Mouse (Mus musculus): ENCODE measurements around the gene Olfr350. TPM values are rescaled to one million over a fixed set of nuclear protein-coding genes. Genes with fewer than 3 reads are reported as not detected.

Gene Olfr350
- polyA plus RNA-seq (2014; fragmentation: Nextera tagmentation; extraction: Ambion mirVana), result not detected in 2 replicates

DNA sequence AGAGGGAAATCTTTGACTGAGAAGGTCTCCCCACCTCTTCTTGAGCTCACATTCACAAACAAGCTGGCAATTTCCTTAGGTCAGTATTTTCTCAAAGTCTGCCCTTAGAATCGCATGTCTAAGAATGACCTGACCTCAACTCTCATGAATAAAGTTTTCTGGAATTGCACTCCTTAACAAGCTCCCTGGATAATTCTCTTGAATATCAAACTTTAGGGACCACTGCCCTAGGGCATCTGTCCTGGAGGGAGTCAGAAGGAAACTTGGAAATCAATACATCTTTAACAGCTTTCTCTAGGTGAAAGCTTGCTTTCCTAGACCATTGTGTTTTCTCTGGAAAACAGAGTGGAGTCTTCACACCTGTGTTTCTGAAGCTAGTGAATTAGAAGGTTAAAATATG lies at the start of gene Olfr350:
Gene Olfr350, plus strand, starts transcription at position 301 of the 400 bp plus-strand sequence.
- ATAC-seq (ENCODE audit: low FRiP score) (no peak), DNase-seq (ENCODE audit: low spot score, missing footprints) (no peak)
- Histone ChIP-seq H3K36me3 (ENCODE audit: control insufficient read depth, insufficient read depth, low read length) (no peaks in the 10 kb centered on the region), H3K9me3 (ENCODE audit: control insufficient read depth, low read length) (peaks cover 10% of the 10 kb centered on the region), H3K27me3 (ENCODE audit: control insufficient read depth, insufficient read depth, low read length) (no peaks in the 10 kb centered on the region), H3K4me1 (ENCODE audit: control insufficient read depth, insufficient read depth, low read length) (no peaks in the 10 kb centered on the region), H3K27ac (ENCODE audit: low read depth, low read length) (no peak within 1 kb of the TSS), H3K4me2 (no peak within 1 kb of the TSS), H3K4me3 (ENCODE audit: low read depth, low read length) (no peak within 1 kb of the TSS), H3K9ac (ENCODE audit: low read length) (no peak within 1 kb of the TSS)
- whole genome bisulfite sequencing, result 92% methylated on average over 1 of the region's 1 CpGs

DNA sequence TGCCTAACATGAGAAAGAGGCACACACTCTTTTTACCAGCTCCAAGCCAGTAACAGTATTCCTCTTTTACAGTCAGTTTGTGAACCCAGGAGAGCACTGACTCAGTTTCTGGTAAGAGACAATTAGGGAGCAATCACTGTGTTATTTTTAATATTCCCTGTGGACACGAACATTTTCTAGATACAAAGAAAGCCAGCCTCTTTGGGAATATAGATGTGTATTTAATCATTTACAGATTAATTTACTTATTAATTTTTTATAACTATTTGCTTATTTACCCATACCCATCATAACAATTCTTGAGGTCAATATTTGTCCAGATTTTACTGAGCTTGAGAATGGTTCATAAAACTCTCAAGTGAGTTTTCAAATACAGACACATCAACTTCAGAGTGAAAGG lies 29.2 kb upstream of the Olfr350 start, which contains the start of gene Olfr3:
Gene Olfr3, minus strand, starts transcription at position 101 of the 400 bp plus-strand sequence.
- H3K4me3 ChIP-seq (ENCODE audit: low read depth, low read length), result no peak within 1 kb of the TSS
- H3K27ac ChIP-seq (ENCODE audit: low read depth, low read length), result no peak within 1 kb of the TSS
- DNase-seq (ENCODE audit: low spot score, missing footprints), result no peak
- no peak for ATAC-seq (ENCODE audit: low FRiP score)
- H3K4me2 ChIP-seq, result no peak within 1 kb of the TSS
- no peaks in the 10 kb centered on the region for H3K27me3 ChIP-seq (ENCODE audit: control insufficient read depth, insufficient read depth, low read length)
- peaks cover 4% of the 10 kb centered on the region; the same call in 1 of the 2 replicates for H3K9me3 ChIP-seq (ENCODE audit: control insufficient read depth, low read length)
- no peaks in the 10 kb centered on the region for H3K36me3 ChIP-seq (ENCODE audit: control insufficient read depth, insufficient read depth, low read length)
- 73% methylated on average over 1 of the region's 1 CpGs for WGBS
- no peak within 1 kb of the TSS for H3K9ac ChIP-seq (ENCODE audit: low read length)
- H3K4me1 ChIP-seq (ENCODE audit: control insufficient read depth, insufficient read depth, low read length), result no peaks in the 10 kb centered on the region

DNA sequence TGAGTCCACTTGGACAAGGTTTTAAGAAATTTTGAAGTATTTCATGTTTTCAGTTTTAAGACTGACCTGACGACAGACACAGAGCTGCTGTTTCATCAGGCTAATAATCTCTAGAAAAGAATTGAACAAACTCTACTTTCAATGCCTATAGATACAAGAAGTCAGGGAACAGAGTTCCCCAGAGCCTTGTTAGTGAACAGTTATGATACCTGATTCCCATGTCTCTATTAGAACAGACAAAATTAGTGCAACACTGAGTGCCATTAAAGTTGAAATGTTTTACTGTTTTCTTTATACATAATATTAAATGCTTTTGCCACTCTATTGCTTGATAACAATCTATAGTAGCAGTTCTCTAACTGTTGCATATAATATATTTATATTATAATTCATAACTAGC lies 16.4 kb downstream of the Olfr350 start, which contains the start of gene Olfr351:
Gene Olfr351, minus strand, starts transcription at position 101 of the 400 bp plus-strand sequence.
- Histone ChIP-seq H3K4me2 (no peak within 1 kb of the TSS), H3K27ac (ENCODE audit: low read depth, low read length) (no peak within 1 kb of the TSS), H3K27me3 (ENCODE audit: control insufficient read depth, insufficient read depth, low read length) (no peaks in the 10 kb centered on the region), H3K4me3 (ENCODE audit: low read depth, low read length) (no peak within 1 kb of the TSS), H3K9me3 (ENCODE audit: control insufficient read depth, low read length) (peaks cover 4% of the 10 kb centered on the region; the same call in 1 of the 2 replicates), H3K4me1 (ENCODE audit: control insufficient read depth, insufficient read depth, low read length) (no peaks in the 10 kb centered on the region), H3K9ac (ENCODE audit: low read length) (no peak within 1 kb of the TSS), H3K36me3 (ENCODE audit: control insufficient read depth, insufficient read depth, low read length) (no peaks in the 10 kb centered on the region)
- 69% methylated on average over 1 of the region's 1 CpGs for WGBS
- DNase-seq (ENCODE audit: low spot score, missing footprints) (no peak), ATAC-seq (ENCODE audit: low FRiP score) (no peak)

DNA sequence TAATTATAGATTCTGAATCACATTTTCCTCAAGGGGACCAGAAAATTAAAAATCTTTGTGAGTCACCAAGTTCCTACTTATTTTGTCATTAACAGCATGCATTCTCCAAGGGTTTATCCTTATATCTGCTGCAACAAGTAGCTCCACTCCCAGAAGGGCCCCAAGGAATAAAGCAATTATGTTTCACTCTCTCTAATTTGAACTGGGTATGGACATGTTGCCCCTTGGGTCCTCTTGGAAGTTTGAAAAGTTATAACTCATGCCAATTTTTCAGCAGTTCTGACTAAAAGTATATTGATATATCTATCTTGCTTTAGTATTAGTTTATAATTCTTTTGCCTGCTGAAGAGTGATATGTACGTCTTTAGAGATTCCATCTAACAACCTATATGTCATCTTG lies 22.1 kb downstream of the Olfr350 start, which contains the start of gene Olfr352:
Gene Olfr352, plus strand, starts transcription at position 301 of the 400 bp plus-strand sequence.
- DNase-seq (ENCODE audit: low spot score, missing footprints), result no peak
- Histone ChIP-seq H3K36me3 (ENCODE audit: control insufficient read depth, insufficient read depth, low read length) (no peaks in the 10 kb centered on the region), H3K27me3 (ENCODE audit: control insufficient read depth, insufficient read depth, low read length) (no peaks in the 10 kb centered on the region), H3K27ac (ENCODE audit: low read depth, low read length) (no peak within 1 kb of the TSS), H3K4me3 (ENCODE audit: low read depth, low read length) (no peak within 1 kb of the TSS), H3K9me3 (ENCODE audit: control insufficient read depth, low read length) (peaks cover 7% of the 10 kb centered on the region; the same call in 1 of the 2 replicates), H3K4me1 (ENCODE audit: control insufficient read depth, insufficient read depth, low read length) (no peaks in the 10 kb centered on the region), H3K4me2 (no peak within 1 kb of the TSS), H3K9ac (ENCODE audit: low read length) (no peak within 1 kb of the TSS)
- 78% methylated on average over 1 of the region's 1 CpGs for WGBS
- ATAC-seq (ENCODE audit: low FRiP score), result no peak

DNA sequence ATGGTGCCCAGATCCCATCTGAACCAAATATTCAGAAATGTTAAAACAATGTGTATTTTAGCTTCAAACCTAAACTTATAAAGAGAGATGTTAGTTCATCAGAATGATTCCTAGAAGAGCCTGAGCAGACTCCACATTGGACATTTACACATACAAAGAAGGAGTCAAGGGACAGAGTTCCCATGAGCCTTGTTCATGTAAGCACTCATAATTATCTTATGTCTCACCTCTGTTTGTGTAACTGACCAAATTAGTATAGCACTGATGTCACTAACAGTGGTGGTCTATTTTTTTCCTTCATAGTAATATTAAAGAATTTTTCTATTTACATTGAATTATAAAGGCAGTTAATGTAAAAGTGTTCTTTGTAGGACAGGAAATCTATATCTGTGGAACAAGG lies 46.7 kb downstream of the Olfr350 start, which contains the start of gene Olfr353:
Gene Olfr353, minus strand, starts transcription at position 101 of the 400 bp plus-strand sequence.
- Histone ChIP-seq H3K27me3 (ENCODE audit: control insufficient read depth, insufficient read depth, low read length) (no peaks in the 10 kb centered on the region), H3K4me3 (ENCODE audit: low read depth, low read length) (no peak within 1 kb of the TSS), H3K4me1 (ENCODE audit: control insufficient read depth, insufficient read depth, low read length) (no peaks in the 10 kb centered on the region), H3K36me3 (ENCODE audit: control insufficient read depth, insufficient read depth, low read length) (no peaks in the 10 kb centered on the region), H3K9ac (ENCODE audit: low read length) (no peak within 1 kb of the TSS), H3K27ac (ENCODE audit: low read depth, low read length) (no peak within 1 kb of the TSS), H3K4me2 (no peak within 1 kb of the TSS), H3K9me3 (ENCODE audit: control insufficient read depth, low read length) (no peaks in the 10 kb centered on the region; the same call in 1 of the 2 replicates)
- ATAC-seq (ENCODE audit: low FRiP score) (no peak), DNase-seq (ENCODE audit: low spot score, missing footprints) (no peak)

DNA sequence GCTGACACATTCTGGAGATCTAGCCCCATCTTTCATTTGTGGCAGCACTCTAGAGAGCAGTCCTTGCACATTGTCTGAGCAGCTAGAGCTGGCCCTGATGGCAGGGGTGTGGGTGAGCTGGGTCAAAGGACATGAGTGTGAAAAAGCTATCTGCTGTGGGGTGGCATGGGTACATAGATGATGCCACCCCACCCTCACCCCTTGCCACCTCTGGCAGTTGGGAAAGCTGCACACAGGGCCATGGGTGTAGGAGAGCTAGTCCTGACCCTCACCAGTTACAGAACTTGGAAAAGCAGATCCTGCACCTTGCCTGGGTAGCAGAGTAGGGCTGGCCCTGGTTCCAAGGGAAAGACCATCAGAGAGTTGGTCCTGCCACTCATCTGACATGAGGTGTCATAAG lies 51.0 kb downstream of the Olfr350 start:
- Histone ChIP-seq H3K9ac (ENCODE audit: low read length) (no peak overlapping the region), H3K4me3 (ENCODE audit: low read depth, low read length) (no peak overlapping the region), H3K9me3 (ENCODE audit: control insufficient read depth, low read length) (no peaks in the 10 kb centered on the region; the same call in 1 of the 2 replicates), H3K4me2 (no peak overlapping the region), H3K27me3 (ENCODE audit: control insufficient read depth, insufficient read depth, low read length) (no peaks in the 10 kb centered on the region), H3K4me1 (ENCODE audit: control insufficient read depth, insufficient read depth, low read length) (no peaks in the 10 kb centered on the region), H3K36me3 (ENCODE audit: control insufficient read depth, insufficient read depth, low read length) (no peaks in the 10 kb centered on the region), H3K27ac (ENCODE audit: low read depth, low read length) (no peak overlapping the region)
- DNase-seq (ENCODE audit: low spot score, missing footprints) (no peak), ATAC-seq (ENCODE audit: low FRiP score) (no peak)

Other genes with a start within 250 kb of the Olfr350 start
- not detected in 2 replicates for gene Olfr345, start 206.3 kb upstream of the Olfr350 start, polyA plus RNA-seq (2014; fragmentation: Nextera tagmentation; extraction: Ambion mirVana)
- not detected in 2 replicates for gene Olfr346, start 160.5 kb upstream of the Olfr350 start, polyA plus RNA-seq (2014; fragmentation: Nextera tagmentation; extraction: Ambion mirVana)
- gene Olfr347, start 114.4 kb upstream of the Olfr350 start, polyA plus RNA-seq (2014; fragmentation: Nextera tagmentation; extraction: Ambion mirVana), result not detected in 2 replicates
- not detected in 2 replicates for gene Olfr348, start 62.0 kb upstream of the Olfr350 start, polyA plus RNA-seq (2014; fragmentation: Nextera tagmentation; extraction: Ambion mirVana)
- not detected in 2 replicates for gene Olfr50, start 55.8 kb upstream of the Olfr350 start, polyA plus RNA-seq (2014; fragmentation: Nextera tagmentation; extraction: Ambion mirVana)
- gene Olfr3, start 29.3 kb upstream of the Olfr350 start, polyA plus RNA-seq (2014; fragmentation: Nextera tagmentation; extraction: Ambion mirVana), result not detected in 2 replicates
- not detected in 2 replicates for gene Olfr351, start 16.4 kb downstream of the Olfr350 start, polyA plus RNA-seq (2014; fragmentation: Nextera tagmentation; extraction: Ambion mirVana)
- gene Olfr352, start 22.1 kb downstream of the Olfr350 start, polyA plus RNA-seq (2014; fragmentation: Nextera tagmentation; extraction: Ambion mirVana), result not detected in 2 replicates
- not detected in 2 replicates for gene Olfr353, start 46.6 kb downstream of the Olfr350 start, polyA plus RNA-seq (2014; fragmentation: Nextera tagmentation; extraction: Ambion mirVana)
- not detected in 2 replicates for gene Olfr354, start 59.4 kb downstream of the Olfr350 start, polyA plus RNA-seq (2014; fragmentation: Nextera tagmentation; extraction: Ambion mirVana)
- not detected in 2 replicates for gene Olfr355, start 82.6 kb downstream of the Olfr350 start, polyA plus RNA-seq (2014; fragmentation: Nextera tagmentation; extraction: Ambion mirVana)
- gene Olfr356, start 90.8 kb downstream of the Olfr350 start, polyA plus RNA-seq (2014; fragmentation: Nextera tagmentation; extraction: Ambion mirVana), result not detected in 2 replicates
- gene Olfr357, start 147.5 kb downstream of the Olfr350 start, polyA plus RNA-seq (2014; fragmentation: Nextera tagmentation; extraction: Ambion mirVana), result not detected in 2 replicates
- not detected in 2 replicates for gene Olfr358, start 163.0 kb downstream of the Olfr350 start, polyA plus RNA-seq (2014; fragmentation: Nextera tagmentation; extraction: Ambion mirVana)
- not detected in 2 replicates for gene Olfr360, start 219.4 kb downstream of the Olfr350 start, polyA plus RNA-seq (2014; fragmentation: Nextera tagmentation; extraction: Ambion mirVana)
- not detected in 2 replicates for gene Olfr361, start 243.0 kb downstream of the Olfr350 start, polyA plus RNA-seq (2014; fragmentation: Nextera tagmentation; extraction: Ambion mirVana)

Measured in midbrain, embryonic 11.5 days (tissue).